Mouse (Mus musculus) lung, embryonic 16.5 days (tissue): ENCODE measurements around the gene Fahd2a. TPM values are rescaled to one million over a fixed set of nuclear protein-coding genes. Genes with fewer than 3 reads are reported as not detected.

Source experiments
- ATAC-seq: fragments of 200-750 bp; cut with Nextera tagmentation; 2 replicates; pipeline ENCODE4 v1.8.0; 2017; ENCODE audit warnings: low read depth, mild to moderate bottlenecking, moderate library complexity
- H3K27ac ChIP-seq: fragments of 300-500 bp; sonication (generic); 2 replicates; pipeline ENCODE4 v1.5.1; 2014; ENCODE audit warnings: mild to moderate bottlenecking, control low read depth, low read length
- H3K27me3 ChIP-seq: fragments of 300-500 bp; sonication (generic); 2 replicates; pipeline ENCODE4 v1.6.1; 2014; ENCODE audit warnings: low read depth, low read length, mixed read lengths; ENCODE audit not compliant: control insufficient read depth, insufficient read depth
- H3K36me3 ChIP-seq: fragments of 300-500 bp; sonication (generic); 2 replicates; pipeline ENCODE4 v1.6.1; 2014; ENCODE audit warnings: low read length; ENCODE audit not compliant: control insufficient read depth, insufficient read depth
- H3K4me1 ChIP-seq: fragments of 300-500 bp; sonication (generic); replicated peaks from 2 replicates; pipeline ENCODE4 v1.6.1; 2014; ENCODE audit warnings: low read length, mixed read lengths; ENCODE audit not compliant: control insufficient read depth, insufficient read depth
- H3K4me2 ChIP-seq: fragments of 300-500 bp; sonication (generic); 2 replicates; pipeline ENCODE4 v1.6.1; 2014; ENCODE audit warnings: low read depth, low read length, control low read depth
- H3K4me3 ChIP-seq: fragments of 300-500 bp; sonication (generic); 2 replicates; pipeline ENCODE4 v1.5.1; 2014; ENCODE audit warnings: mild to moderate bottlenecking, low read length, control low read depth
- H3K9ac ChIP-seq: fragments of 300-500 bp; sonication (generic); 2 replicates; pipeline ENCODE4 v1.6.1; 2014; ENCODE audit warnings: low read length, control low read depth
- H3K9me3 ChIP-seq: fragments of 300-500 bp; sonication (generic); 2 replicates; pipeline ENCODE4 v1.6.1; 2016; ENCODE audit warnings: low read length; ENCODE audit not compliant: control insufficient read depth
- WGBS: fragments of 180-500 bp; shearing (Covaris S2); extraction: QIAGEN DNeasy Blood & Tissue Kit; methylation state at CpG from one replicate; pipeline ENCODE4 v1.1.7; 2014; 5-methylcytosine and 5-hydroxymethylcytosine counted together
- polyA plus RNA-seq: library from polyadenylated mRNA; unstranded; fragments of >200 nt; fragmentation: Nextera tagmentation; extraction: Ambion mirVana; gene quantifications from 2 replicates; pipeline ENCODE4 v1.2.1, GENCODE M21; 2015

Gene Fahd2a
- polyA plus RNA-seq, 1 experiment from 2014 or later = 21.4 TPM

GRCm38 (mm10) chr2:127411126-127411525, 33.2 kb downstream of the Fahd2a start:
- no peaks in the 10 kb centered on the region for H3K36me3 ChIP-seq
- H3K4me2 ChIP-seq = no peak overlapping the region
- ATAC-seq = no peak
- no peaks in the 10 kb centered on the region for H3K4me1 ChIP-seq
- H3K27ac ChIP-seq = no peak overlapping the region
- 59% methylated on average over 6 of the region's 6 CpGs for WGBS
- no peak overlapping the region for H3K4me3 ChIP-seq
- H3K27me3 ChIP-seq = no peaks in the 10 kb centered on the region
- no peaks in the 10 kb centered on the region for H3K9me3 ChIP-seq
- no peak overlapping the region for H3K9ac ChIP-seq

GRCm38 (mm10) chr2:127398738-127399137, 45.6 kb downstream of the Fahd2a start:
- WGBS = 62% methylated on average over 7 of the region's 7 CpGs
- no peak for ATAC-seq
- Histone ChIP-seq H3K9me3 (no peaks in the 10 kb centered on the region), H3K27me3 (no peaks in the 10 kb centered on the region), H3K4me2 (no peak overlapping the region), H3K4me3 (no peak overlapping the region), H3K9ac (no peak overlapping the region), H3K27ac (no peak overlapping the region), H3K36me3 (no peaks in the 10 kb centered on the region), H3K4me1 (no peaks in the 10 kb centered on the region)

- Histone ChIP-seq H3K4me1 (no peaks in the 10 kb centered on the region), H3K4me2 (no peak overlapping the region), H3K4me3 (no peak overlapping the region), H3K9me3 (no peaks in the 10 kb centered on the region), H3K27me3 (no peaks in the 10 kb centered on the region), H3K9ac (no peak overlapping the region), H3K27ac (no peak overlapping the region), H3K36me3 (no peaks in the 10 kb centered on the region)
- ATAC-seq = no peak
- WGBS = 64% methylated on average over 5 of the region's 5 CpGs
These were observed 49.7 kb downstream of the Fahd2a start for GRCm38 (mm10) chr2:127394606-127395161.

DNA sequence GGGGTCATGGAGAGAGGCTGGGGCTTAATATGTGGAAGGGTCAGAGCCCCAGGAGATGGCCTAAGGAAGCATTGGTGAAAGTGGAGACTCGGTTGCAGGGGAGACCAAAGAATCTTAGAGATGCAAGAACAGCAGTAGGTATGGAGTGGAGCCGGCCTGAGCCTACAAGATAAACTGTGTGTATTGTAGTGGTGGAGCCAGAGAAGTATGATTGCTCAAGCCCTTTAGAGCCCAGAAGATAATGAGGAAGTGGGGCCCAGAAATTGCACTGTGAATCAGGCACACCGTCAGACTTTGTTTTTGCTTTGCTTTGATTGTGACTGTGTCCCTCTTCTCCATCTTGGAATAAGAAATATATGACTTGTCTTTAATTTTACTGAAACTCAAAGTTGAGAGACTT, 53.0 kb downstream of the Fahd2a start:
- Histone ChIP-seq H3K4me3 (no peak overlapping the region), H3K27me3 (no peaks in the 10 kb centered on the region), H3K36me3 (no peaks in the 10 kb centered on the region), H3K4me1 (no peaks in the 10 kb centered on the region), H3K27ac (no peak overlapping the region), H3K4me2 (no peak overlapping the region), H3K9me3 (no peaks in the 10 kb centered on the region), H3K9ac (no peak overlapping the region)
- no peak for ATAC-seq
- 43% methylated on average over 3 of the region's 3 CpGs for WGBS

- Histone ChIP-seq H3K4me1 (no peaks in the 10 kb centered on the region), H3K4me2 (no peak overlapping the region), H3K9ac (no peak overlapping the region), H3K9me3 (no peaks in the 10 kb centered on the region), H3K36me3 (no peaks in the 10 kb centered on the region), H3K27me3 (no peaks in the 10 kb centered on the region), H3K27ac (no peak overlapping the region), H3K4me3 (no peak overlapping the region)
- WGBS = 57% methylated on average over 4 of the region's 4 CpGs
- ATAC-seq = no peak
These were observed 53.5 kb downstream of the Fahd2a start for GRCm38 (mm10) chr2:127390846-127391245.

DNA sequence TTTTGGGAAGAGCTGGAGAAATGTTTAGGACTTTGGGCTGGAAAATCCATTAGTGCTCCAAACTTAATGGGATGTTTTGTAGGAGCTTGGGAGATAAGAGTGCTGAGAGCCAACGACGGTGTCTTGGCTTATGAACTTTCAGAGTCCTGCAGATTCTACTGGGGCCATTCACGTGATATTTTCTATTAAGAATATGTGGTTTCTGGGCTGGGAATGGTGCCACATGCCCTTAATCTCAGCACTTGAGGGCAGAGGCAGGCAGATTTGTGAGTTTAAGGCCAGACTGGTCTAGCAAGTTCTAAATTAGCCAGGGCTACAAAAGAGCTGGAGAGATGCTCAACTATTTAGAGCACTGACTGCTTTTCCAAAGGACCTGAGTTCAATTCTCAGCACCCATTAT, 54.0 kb downstream of the Fahd2a start:
- Histone ChIP-seq H3K27ac (no peak overlapping the region), H3K4me1 (no peaks in the 10 kb centered on the region), H3K27me3 (no peaks in the 10 kb centered on the region), H3K4me2 (no peak overlapping the region), H3K9ac (no peak overlapping the region), H3K36me3 (no peaks in the 10 kb centered on the region), H3K4me3 (no peak overlapping the region), H3K9me3 (no peaks in the 10 kb centered on the region)
- 28% methylated on average over 3 of the region's 3 CpGs for WGBS
- ATAC-seq = no peak

GRCm38 (mm10) chr2:127387521-127387920, 56.8 kb downstream of the Fahd2a start:
- no peak for ATAC-seq
- Histone ChIP-seq H3K4me2 (no peak overlapping the region), H3K27ac (no peak overlapping the region), H3K36me3 (no peaks in the 10 kb centered on the region), H3K4me3 (no peak overlapping the region), H3K9ac (no peak overlapping the region), H3K4me1 (no peaks in the 10 kb centered on the region), H3K27me3 (no peaks in the 10 kb centered on the region), H3K9me3 (no peaks in the 10 kb centered on the region)
- WGBS = 54% methylated on average over 2 of the region's 2 CpGs

Other genes with a start within 250 kb of the Fahd2a start
- 1.8 and 1.9 TPM in 2 replicates for gene 1810024B03Rik, start 236.3 kb downstream of the Fahd2a start, polyA plus RNA-seq
- 51.9 and 53.7 TPM in 2 replicates for gene Snrnp200, start 236.2 kb downstream of the Fahd2a start, polyA plus RNA-seq
- 69.9 and 75.9 TPM in 2 replicates for gene Ciao1, start 196.7 kb downstream of the Fahd2a start, polyA plus RNA-seq
- gene Tmem127, start 196.7 kb downstream of the Fahd2a start, polyA plus RNA-seq = 26.5 and 26.6 TPM in 2 replicates
- gene Stard7, start 174.3 kb downstream of the Fahd2a start, polyA plus RNA-seq = 56.8 and 57.3 TPM in 2 replicates
- gene Dusp2, start 108.4 kb downstream of the Fahd2a start, polyA plus RNA-seq = 6.1 and 6.2 TPM in 2 replicates
- not detected in 2 replicates for gene Astl, start 105.9 kb downstream of the Fahd2a start, polyA plus RNA-seq
- gene Adra2b, start 81.4 kb downstream of the Fahd2a start, polyA plus RNA-seq = 0.30 and 0.50 TPM in 2 replicates
- 0.30 and 0.38 TPM in 2 replicates for gene Gpat2, start 19.4 kb downstream of the Fahd2a start, polyA plus RNA-seq
- 2.5 and 3.4 TPM in 2 replicates for gene Kcnip3, start 77.5 kb upstream of the Fahd2a start, polyA plus RNA-seq
- 3.4 and 3.5 TPM in 2 replicates for gene Prom2, start 96.9 kb upstream of the Fahd2a start, polyA plus RNA-seq
- gene Zfp661, start 142.5 kb upstream of the Fahd2a start, polyA plus RNA-seq = 4.2 and 4.3 TPM in 2 replicates
- gene Mrps5, start 142.7 kb upstream of the Fahd2a start, polyA plus RNA-seq = 114 and 120 TPM in 2 replicates
- gene Mal, start 212.1 kb upstream of the Fahd2a start, polyA plus RNA-seq = 21.4 and 30.2 TPM in 2 replicates